ENCODE assay signal across 9 mouse cellular contexts in genomic region chr10:79925785-79926490, GRCm38 (mm10). TPM values are rescaled to one million over a fixed set of nuclear protein-coding genes. Genes with fewer than 3 reads are reported as not detected.
DNase-seq lines count a peak whose midpoint lies in the region; ATAC-seq and TF ChIP-seq lines count a peak whose summit lies in the region.
"Had no signal": no experiment of that assay in that cellular context is flagged by ENCODE, and none has a peak within 500 bp of the region (broad histone marks: within the 10 kb centered on the region; RNA-seq: fewer than 3 reads in every experiment).

No protein-coding gene starts in this region.

- WGBS in limb, embryonic 13.5 days, result 7% methylated on average over 15 of the region's 15 CpGs

- no peak for ATAC-seq in limb, embryonic 13.5 days (ENCODE audit: low FRiP score, low read depth)

- DNase-seq in gastrocnemius, postnatal 25 days, result peak; percentile 20
- DNase-seq in gastrocnemius, postnatal 10 days, result no peak
- peak; percentile 88 for DNase-seq in A20 (ENCODE audit: low read depth, low spot score)
- DNase-seq in splenic B cell, adult 2 months (ENCODE audit: low read depth, low spot score), result peak; percentile 62
- DNase-seq in ovary, postnatal 36 days (ENCODE audit: low spot score), result no peak
- DNase-seq in right cerebral cortex, postnatal 4 days, result no peak

- H3K36me3 ChIP-seq in limb, embryonic 13.5 days, result peaks cover 6% of the 10 kb centered on the region
- no peaks in the 10 kb centered on the region for H3K36me3 ChIP-seq in splenic B cell, adult 2 months (ENCODE audit: control insufficient read depth, insufficient read depth, low read length, poor library complexity, severe bottlenecking)

- H3K27me3 ChIP-seq in limb, embryonic 13.5 days, result peaks cover 34% of the 10 kb centered on the region
- no peaks in the 10 kb centered on the region for H3K27me3 ChIP-seq in splenic B cell, adult 2 months (ENCODE audit: control insufficient read depth, insufficient read depth, low read length, poor library complexity, severe bottlenecking)
- H3K27me3 ChIP-seq: Patski had no signal

- peak overlapping the region; percentile 87 for H3K4me3 ChIP-seq in embryonic fibroblast, embryonic 13.5 days (ENCODE audit: insufficient read depth, low read length)
- H3K4me3 ChIP-seq in limb, embryonic 13.5 days, result peak overlapping the region; percentile 97

- no peaks in the 10 kb centered on the region for H3K4me1 ChIP-seq in embryonic fibroblast, embryonic 13.5 days (ENCODE audit: control insufficient read depth, insufficient read depth, low read length)
- H3K4me1 ChIP-seq in limb, embryonic 13.5 days, result peaks cover 45% of the 10 kb centered on the region

- no peak overlapping the region for H3K27ac ChIP-seq in embryonic fibroblast, embryonic 13.5 days (ENCODE audit: insufficient read depth, low read length)
- H3K27ac ChIP-seq in limb, embryonic 13.5 days, result peak overlapping the region; percentile 78; the same call in 1 of the 2 replicates

- peak overlapping the region; percentile 92 for H3K4me2 ChIP-seq in limb, embryonic 13.5 days (replicated peaks)

- TF ChIP-seq POLR2A in embryonic fibroblast, embryonic 13.5 days (IDR thresholded peaks at IDR 0.05; ENCODE audit: low read depth, low read length), result no peak

- peaks cover 4% of the 10 kb centered on the region; the same call in 1 of the 2 replicates for H3K9me3 ChIP-seq in limb, embryonic 13.5 days

- TF ChIP-seq CTCF in embryonic fibroblast, embryonic 13.5 days (IDR thresholded peaks at IDR 0.05; ENCODE audit: borderline replicate concordance, insufficient read depth, low read length), result no peak

- H3K9ac ChIP-seq in limb, embryonic 13.5 days, result peak overlapping the region; percentile 95

RNA-seq across cellular contexts. Expression of gene Arid3a, which starts 0.9 kb away (rescaled TPM):
- 1 to 10 TPM; 2.4 to 2.8 TPM for total RNA-seq in gastrocnemius, postnatal 25 days (2021)
- total RNA-seq in gastrocnemius, postnatal 10 days (2021), result 1 to 10 TPM; 2.6 to 4.1 TPM
- polyA plus RNA-seq in embryonic fibroblast, embryonic 13.5 days (2011; ENCODE audit: insufficient read length, low read depth, missing spikeins), result 5.2 and 6.0 TPM in 2 replicates
- polyA plus RNA-seq in limb, embryonic 13.5 days (2015; fragmentation: Nextera tagmentation; extraction: Ambion mirVana), result 5.5 and 6.2 TPM in 2 replicates

RNA-seq across cellular contexts. Expression of gene R3hdm4, which starts 4.9 kb away (rescaled TPM):
- 100 to 1,000 TPM; 103 to 113 TPM for total RNA-seq in gastrocnemius, postnatal 25 days (2021)
- total RNA-seq in gastrocnemius, postnatal 10 days (2021), result 100 to 1,000 TPM; 101 to 108 TPM
- polyA plus RNA-seq in embryonic fibroblast, embryonic 13.5 days (2011; ENCODE audit: insufficient read length, low read depth, missing spikeins), result 66.3 and 86.3 TPM in 2 replicates
- polyA plus RNA-seq in limb, embryonic 13.5 days (2015; fragmentation: Nextera tagmentation; extraction: Ambion mirVana), result 186 and 188 TPM in 2 replicates

RNA-seq across cellular contexts. Expression of gene Kiss1r, which starts 9.2 kb away (rescaled TPM):
- under 1 TPM; 0.18 to 0.29 TPM for total RNA-seq in gastrocnemius, postnatal 25 days (2021)
- under 1 TPM; 0.23 to 0.59 TPM for total RNA-seq in gastrocnemius, postnatal 10 days (2021)
- 0.44 TPM in 1 of 2 replicates, not detected in the other for polyA plus RNA-seq in embryonic fibroblast, embryonic 13.5 days (2011; ENCODE audit: insufficient read length, low read depth, missing spikeins)
- 0.94 and 1.0 TPM in 2 replicates for polyA plus RNA-seq in limb, embryonic 13.5 days (2015; fragmentation: Nextera tagmentation; extraction: Ambion mirVana)

RNA-seq across cellular contexts. Expression of gene Gm26602, which starts 15.3 kb away (rescaled TPM):
- total RNA-seq in gastrocnemius, postnatal 25 days (2021), result not detected
- total RNA-seq in gastrocnemius, postnatal 10 days (2021), result not detected
- not detected in 2 replicates for polyA plus RNA-seq in embryonic fibroblast, embryonic 13.5 days (2011; ENCODE audit: insufficient read length, low read depth, missing spikeins)
- polyA plus RNA-seq in limb, embryonic 13.5 days (2015; fragmentation: Nextera tagmentation; extraction: Ambion mirVana), result 20.3 TPM in 1 of 2 replicates, not detected in the other
- polyA plus RNA-seq: Patski had no signal

RNA-seq across cellular contexts. Expression of gene Med16, which starts 17.2 kb away (rescaled TPM):
- total RNA-seq in gastrocnemius, postnatal 25 days (2021), result 10 to 100 TPM; 29.2 to 34.4 TPM
- 10 to 100 TPM; 39.6 to 43.8 TPM for total RNA-seq in gastrocnemius, postnatal 10 days (2021)
- 15.2 and 16.1 TPM in 2 replicates for polyA plus RNA-seq in embryonic fibroblast, embryonic 13.5 days (2011; ENCODE audit: insufficient read length, low read depth, missing spikeins)
- 44.9 and 46.8 TPM in 2 replicates for polyA plus RNA-seq in limb, embryonic 13.5 days (2015; fragmentation: Nextera tagmentation; extraction: Ambion mirVana)

Comparison
In these comparisons a context has a peak if more than half of its experiments do, and no peak if none do; other contexts are left out.
1. DNase-seq: peak in gastrocnemius, postnatal 25 days (single experiment), A20 (single experiment) and splenic B cell, adult 2 months (single experiment); none in gastrocnemius, postnatal 10 days (single experiment), ovary, postnatal 36 days (single experiment) and right cerebral cortex, postnatal 4 days (single experiment).